Mouse (Mus musculus): ENCODE results near the gene Zfp30.

DNA sequence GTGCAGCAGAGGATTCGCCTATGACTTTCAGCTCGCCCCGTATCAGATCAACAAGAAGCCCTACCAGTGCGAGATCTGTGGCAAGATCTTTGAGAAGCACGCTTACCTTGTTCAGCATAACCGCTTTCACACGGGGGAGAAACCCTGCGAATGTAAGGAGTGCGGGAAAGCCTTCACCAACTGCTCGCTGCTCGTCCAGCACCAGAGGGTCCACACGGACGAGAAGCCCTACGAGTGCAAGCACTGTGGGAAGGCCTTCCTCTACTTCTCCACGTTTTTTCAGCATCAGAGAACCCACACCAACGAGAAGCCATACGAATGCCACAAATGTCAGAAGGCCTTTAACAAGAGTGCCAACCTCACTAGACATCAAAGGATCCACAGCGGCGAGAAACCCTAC lies 7.2 kb upstream of the Zfp30 start:
- TF ChIP-seq POLR2A (IDR thresholded peaks at IDR 0.05; ENCODE audit: control insufficient read depth in 1 of 2, insufficient read depth in 1 of 2, low read depth in 1 of 2, low read length in 2 of 2, poor library complexity in 1 of 2), result no peak
- no peak for TF ChIP-seq NRF1 (IDR thresholded peaks at IDR 0.05; ENCODE audit: insufficient read depth, low read depth, low read length, poor library complexity, severe bottlenecking)
- no peak for TF ChIP-seq E2F4 (IDR thresholded peaks at IDR 0.05; ENCODE audit: borderline replicate concordance, low read depth, low read length)
- no peak for TF ChIP-seq ETS1 (IDR thresholded peaks at IDR 0.05; ENCODE audit: low read depth, low read length)
